Mouse (Mus musculus) spleen, adult 2 months (tissue): ENCODE data around the gene Amz2. TPM values are rescaled to one million over a fixed set of nuclear protein-coding genes. Genes with fewer than 3 reads are reported as not detected.

ENCODE experiments used
- DNase-seq, 2 experiments: peaks; one replicate each; pipeline versions ENCODE4 v3.0.0 to v3.0.0-alpha.2; 2012 to 2021; ENCODE audit warnings: low spot score in 2 of 2, low read depth in 1 of 2
- H3K27ac ChIP-seq: fragments of 200-500 bp; 2 replicates; pipeline ENCODE4 v1.5.1; 2012; ENCODE audit warnings: low read length, inconsistent platforms; ENCODE audit not compliant: insufficient read depth
- H3K27me3 ChIP-seq: fragments of 200-500 bp; 2 replicates; pipeline ENCODE4 v1.6.1; 2012; ENCODE audit warnings: mild to moderate bottlenecking, moderate library complexity, low read length, inconsistent platforms; ENCODE audit not compliant: control insufficient read depth, insufficient read depth
- H3K36me3 ChIP-seq: fragments of 200-500 bp; 2 replicates; pipeline ENCODE4 v1.6.1; 2012; ENCODE audit warnings: mild to moderate bottlenecking, low read length, inconsistent platforms; ENCODE audit not compliant: control insufficient read depth, insufficient read depth
- H3K4me1 ChIP-seq: fragments of 200-500 bp; 2 replicates; pipeline ENCODE4 v1.6.1; 2011; ENCODE audit warnings: inconsistent platforms; ENCODE audit not compliant: control insufficient read depth, insufficient read depth, insufficient read length
- H3K4me3 ChIP-seq: fragments of 200-500 bp; 2 replicates; pipeline ENCODE4 v1.5.1; 2011; ENCODE audit warnings: mild to moderate bottlenecking, inconsistent platforms; ENCODE audit not compliant: insufficient read depth, insufficient read length; ENCODE audit errors: extremely low read depth
- CTCF ChIP-seq: fragments of 200-500 bp; IDR thresholded peaks from 2 replicates; pipeline ENCODE4 v1.5.1; 2011; ENCODE audit warnings: mild to moderate bottlenecking, inconsistent platforms; ENCODE audit not compliant: insufficient read depth, insufficient read length, insufficient replicate concordance; ENCODE audit errors: extremely low read depth
- POLR2A ChIP-seq: fragments of 200-500 bp; IDR thresholded peaks from 2 replicates; pipeline ENCODE4 v1.6.1; 2011; ENCODE audit warnings: low read depth, low read length, inconsistent platforms
- WGBS: fragments of 180-500 bp; shearing (Covaris S2); methylation state at CpG from one replicate; pipeline ENCODE4 v1.1.7; 2018; 5-methylcytosine and 5-hydroxymethylcytosine counted together
- polyA plus RNA-seq: library from polyadenylated mRNA; depleted of rRNA; stranded (reverse); fragments of >200 nt; gene quantifications from 2 replicates; pipeline ENCODE4 v1.2.3, GENCODE M21; 2012

Amz2 gene
- polyA plus RNA-seq, 1 experiment: 16.5 TPM

GRCm38 (mm10) chr11:109444600-109444999 is 18.9 kb downstream of the Amz2 start:
- WGBS: 66% methylated on average over 7 of the region's 7 CpGs
- H3K4me3 ChIP-seq: no peak overlapping the region
- no peak for TF ChIP-seq POLR2A
- peak; percentile 16; the same call in 1 of the 2 replicates for TF ChIP-seq CTCF
- H3K36me3 ChIP-seq: 0 out of 2 replicates have a peak, but pooled peaks cover 1% of the 10 kb centered on the region
- peaks cover 3% of the 10 kb centered on the region; the same call in 1 of the 2 replicates for H3K4me1 ChIP-seq
- peak in 1 of 2 experiments; percentile 26 for DNase-seq
- H3K27me3 ChIP-seq: no peaks in the 10 kb centered on the region
- H3K27ac ChIP-seq: no peak overlapping the region

- TF ChIP-seq POLR2A: no peak
- peak; percentile 43; the same call in 1 of the 2 replicates for TF ChIP-seq CTCF
- Histone ChIP-seq H3K27me3 (no peaks in the 10 kb centered on the region), H3K27ac (no peak overlapping the region), H3K4me1 (peaks cover 2% of the 10 kb centered on the region; the same call in 1 of the 2 replicates), H3K4me3 (no peak overlapping the region), H3K36me3 (0 out of 2 replicates have a peak, but pooled peaks cover 1% of the 10 kb centered on the region)
- no peak for DNase-seq
- WGBS: 57% methylated on average over 13 of the region's 13 CpGs
Observed at GRCm38 (mm10) chr11:109445438-109446035, 19.8 kb downstream of the Amz2 start.

- no peak for DNase-seq
- no peak overlapping the region for H3K4me3 ChIP-seq
- TF ChIP-seq CTCF: no peak
- TF ChIP-seq POLR2A: no peak
- no peak overlapping the region for H3K27ac ChIP-seq
- H3K36me3 ChIP-seq: peaks cover 30% of the 10 kb centered on the region
- WGBS: 84% methylated on average over 11 of the region's 11 CpGs
- no peaks in the 10 kb centered on the region for H3K27me3 ChIP-seq
- no peaks in the 10 kb centered on the region for H3K4me1 ChIP-seq
Observed at GRCm38 (mm10) chr11:109451169-109451568, 25.4 kb downstream of the Amz2 start.

GRCm38 (mm10) chr11:109456261-109456660 is 30.5 kb downstream of the Amz2 start:
- Histone ChIP-seq H3K4me1 (no peaks in the 10 kb centered on the region), H3K36me3 (peaks cover 37% of the 10 kb centered on the region), H3K4me3 (no peak overlapping the region), H3K27me3 (no peaks in the 10 kb centered on the region), H3K27ac (no peak overlapping the region)
- no peak for DNase-seq
- WGBS: 98% methylated on average over 5 of the region's 5 CpGs
- TF ChIP-seq POLR2A: no peak
- no peak for TF ChIP-seq CTCF

- TF ChIP-seq POLR2A (no peak), CTCF (no peak)
- no peak for DNase-seq
- Histone ChIP-seq H3K4me3 (no peak overlapping the region), H3K4me1 (no peaks in the 10 kb centered on the region), H3K36me3 (peaks cover 36% of the 10 kb centered on the region), H3K27ac (no peak overlapping the region), H3K27me3 (no peaks in the 10 kb centered on the region)
- WGBS: 97% methylated on average over 11 of the region's 11 CpGs
Observed at GRCm38 (mm10) chr11:109458165-109458564, 32.4 kb downstream of the Amz2 start.

GRCm38 (mm10) chr11:109460586-109460985 is 34.8 kb downstream of the Amz2 start:
- Histone ChIP-seq H3K4me3 (no peak overlapping the region), H3K36me3 (peaks cover 23% of the 10 kb centered on the region), H3K4me1 (no peaks in the 10 kb centered on the region), H3K27ac (no peak overlapping the region), H3K27me3 (no peaks in the 10 kb centered on the region)
- TF ChIP-seq POLR2A: no peak
- TF ChIP-seq CTCF: no peak
- WGBS: 73% methylated on average over 5 of the region's 5 CpGs
- no peak for DNase-seq

- peaks cover 8% of the 10 kb centered on the region; the same call in 1 of the 2 replicates for H3K4me1 ChIP-seq
- TF ChIP-seq CTCF (no peak), POLR2A (no peak)
Observed at GRCm38 (mm10) chr11:109465068-109465467, 39.3 kb downstream of the Amz2 start.

More at GRCm38 (mm10) chr11:109465068-109465467, 39.3 kb downstream of the Amz2 start:
- 78% methylated on average over 4 of the region's 4 CpGs for WGBS
- Histone ChIP-seq H3K36me3 (peaks cover 10% of the 10 kb centered on the region), H3K27me3 (no peaks in the 10 kb centered on the region), H3K4me3 (no peak overlapping the region), H3K27ac (no peak overlapping the region)
- DNase-seq: no peak
